Mouse (Mus musculus) embryonic fibroblast, embryonic 13.5 days (primary cell): ENCODE results near the gene Tmem26.

Source experiments
- CTCF ChIP-seq: IDR thresholded peaks from 2 replicates; pipeline ENCODE4 v1.5.1; 2011; ENCODE audit warnings: mild to moderate bottlenecking, control low read depth, low read length, moderate library complexity, borderline replicate concordance; ENCODE audit not compliant: insufficient read depth
- POLR2A ChIP-seq: IDR thresholded peaks from 2 replicates; pipeline ENCODE4 v1.6.1; 2011; ENCODE audit warnings: low read depth, mild to moderate bottlenecking, control low read depth, low read length, moderate library complexity

DNA sequence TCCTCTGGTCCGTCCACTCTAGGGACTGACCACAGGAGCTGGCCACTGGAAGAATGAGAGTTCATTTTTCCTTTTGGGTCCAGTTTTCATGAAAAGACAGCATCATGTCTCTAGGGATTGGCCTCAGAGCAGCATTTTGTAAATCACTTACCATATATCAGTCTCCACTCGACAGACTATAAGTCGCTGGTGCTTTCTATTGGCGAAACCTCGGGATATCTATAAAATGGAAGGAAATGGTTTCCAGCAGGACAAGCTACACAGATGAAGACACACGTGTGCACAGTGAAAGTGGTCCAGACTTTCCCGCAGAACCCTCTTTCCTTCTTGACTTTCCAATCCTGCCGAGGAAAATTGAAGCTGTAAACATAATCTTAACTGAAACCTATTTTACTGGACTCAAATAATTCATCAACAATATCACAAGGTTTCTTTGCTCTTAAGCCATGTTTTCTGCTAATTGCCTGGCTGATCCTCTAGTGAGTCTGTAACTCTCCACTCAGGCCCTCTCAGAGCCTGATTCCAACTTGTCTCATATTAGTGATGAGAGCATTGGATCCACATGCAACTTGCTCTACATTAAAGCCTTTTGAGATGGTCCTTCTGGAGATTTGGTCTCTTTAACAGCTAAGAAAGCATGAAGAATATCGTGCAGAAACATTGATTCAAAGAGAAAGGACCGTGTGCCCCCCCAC is 94.8 kb downstream of the Tmem26 start:
- TF ChIP-seq POLR2A = no peak
- TF ChIP-seq CTCF = no peak
